Mouse (Mus musculus) heart, postnatal 0 days (tissue): ENCODE results near the gene Itpk1.

Experiments used
- CTCF ChIP-seq: IDR thresholded peaks from 2 replicates; pipeline ENCODE4 v1.5.1; 2016; ENCODE audit warnings: antibody characterized with exemption, control low read depth, low read depth
- EP300 ChIP-seq: IDR thresholded peaks from 2 replicates; pipeline ENCODE4 v1.6.1; 2016; ENCODE audit warnings: antibody characterized with exemption, low read depth

- TF ChIP-seq EP300 (no peak), CTCF (no peak)
Measured at GRCm38 (mm10) chr12:102557372-102557771, 147.4 kb downstream of the Itpk1 start.
